Mouse (Mus musculus): ENCODE data around the gene Olfr380. TPM values are rescaled to one million over a fixed set of nuclear protein-coding genes. Genes with fewer than 3 reads are reported as not detected.

Olfr380 gene
- polyA plus RNA-seq (2015; fragmentation: Nextera tagmentation; extraction: Ambion mirVana), result not detected in 2 replicates

- Histone ChIP-seq H3K27ac (no peak within 1 kb of the TSS), H3K4me2 (replicated peaks) (no peak within 1 kb of the TSS), H3K36me3 (no peaks in the 10 kb centered on the region), H3K4me1 (no peaks in the 10 kb centered on the region), H3K4me3 (no peak within 1 kb of the TSS), H3K9ac (no peak within 1 kb of the TSS), H3K27me3 (no peaks in the 10 kb centered on the region), H3K9me3 (0 out of 2 replicates have a peak, but pooled peaks cover 5% of the 10 kb centered on the region)
- 91% methylated on average over 1 of the region's 1 CpGs for WGBS
- ATAC-seq (ENCODE audit: low FRiP score, low read depth), result no peak
These were observed at the start of gene Olfr380 for GRCm38 (mm10) chr11:73457408-73457807. Gene Olfr380, minus strand, starts transcription at chr11:73457508.

GRCm38 (mm10) chr11:73491503-73491902 is 34.2 kb upstream of the Olfr380 start, which contains the start of gene Olfr381:
Gene Olfr381, minus strand, starts transcription at chr11:73491603.
- Histone ChIP-seq H3K9ac (no peak within 1 kb of the TSS), H3K4me1 (no peaks in the 10 kb centered on the region), H3K36me3 (no peaks in the 10 kb centered on the region), H3K27me3 (no peaks in the 10 kb centered on the region), H3K4me2 (replicated peaks) (no peak within 1 kb of the TSS), H3K4me3 (no peak within 1 kb of the TSS), H3K9me3 (no peaks in the 10 kb centered on the region), H3K27ac (no peak within 1 kb of the TSS)
- ATAC-seq (ENCODE audit: low FRiP score, low read depth), result no peak

GRCm38 (mm10) chr11:73428377-73428776 is 28.9 kb downstream of the Olfr380 start, which contains the start of gene Olfr378:
Gene Olfr378, minus strand, starts transcription at chr11:73428477.
- no peak within 1 kb of the TSS for H3K4me2 ChIP-seq (replicated peaks)
- ATAC-seq (ENCODE audit: low FRiP score, low read depth), result no peak

More at GRCm38 (mm10) chr11:73428377-73428776, 28.9 kb downstream of the Olfr380 start, which contains the start of gene Olfr378:
- no peak within 1 kb of the TSS for H3K9ac ChIP-seq
- peaks cover 8% of the 10 kb centered on the region; the same call in 1 of the 2 replicates for H3K9me3 ChIP-seq
- H3K27ac ChIP-seq, result no peak within 1 kb of the TSS
- 85% methylated on average over 1 of the region's 1 CpGs for WGBS
- H3K4me1 ChIP-seq, result no peaks in the 10 kb centered on the region
- no peaks in the 10 kb centered on the region for H3K27me3 ChIP-seq
- H3K36me3 ChIP-seq, result no peaks in the 10 kb centered on the region
- H3K4me3 ChIP-seq, result no peak within 1 kb of the TSS

Other genes with a start within 250 kb of the Olfr380 start
- gene Trpv1, start 223.2 kb downstream of the Olfr380 start, polyA plus RNA-seq (2015; fragmentation: Nextera tagmentation; extraction: Ambion mirVana), result 0.05 and 0.17 TPM in 2 replicates
- gene Trpv3, start 190.1 kb downstream of the Olfr380 start, polyA plus RNA-seq (2015; fragmentation: Nextera tagmentation; extraction: Ambion mirVana), result 0.09 and 0.14 TPM in 2 replicates
- 1.0 and 1.2 TPM in 2 replicates for gene Aspa, start 127.9 kb downstream of the Olfr380 start, polyA plus RNA-seq (2015; fragmentation: Nextera tagmentation; extraction: Ambion mirVana)
- gene Gm49340, start 127.8 kb downstream of the Olfr380 start, polyA plus RNA-seq (2015; fragmentation: Nextera tagmentation; extraction: Ambion mirVana), result not detected in 2 replicates
- gene Spata22, start 127.8 kb downstream of the Olfr380 start, polyA plus RNA-seq (2015; fragmentation: Nextera tagmentation; extraction: Ambion mirVana), result not detected in 2 replicates
- gene Olfr20, start 106.7 kb downstream of the Olfr380 start, polyA plus RNA-seq (2015; fragmentation: Nextera tagmentation; extraction: Ambion mirVana), result not detected in 2 replicates
- not detected in 2 replicates for gene Olfr376, start 86.3 kb downstream of the Olfr380 start, polyA plus RNA-seq (2015; fragmentation: Nextera tagmentation; extraction: Ambion mirVana)
- not detected in 2 replicates for gene Olfr1, start 57.9 kb downstream of the Olfr380 start, polyA plus RNA-seq (2015; fragmentation: Nextera tagmentation; extraction: Ambion mirVana)
- gene Olfr378, start 29.0 kb downstream of the Olfr380 start, polyA plus RNA-seq (2015; fragmentation: Nextera tagmentation; extraction: Ambion mirVana), result not detected in 2 replicates
- not detected in 2 replicates for gene Olfr381, start 34.1 kb upstream of the Olfr380 start, polyA plus RNA-seq (2015; fragmentation: Nextera tagmentation; extraction: Ambion mirVana)
- gene Olfr382, start 59.7 kb upstream of the Olfr380 start, polyA plus RNA-seq (2015; fragmentation: Nextera tagmentation; extraction: Ambion mirVana), result not detected in 2 replicates
- not detected in 2 replicates for gene Olfr385, start 135.5 kb upstream of the Olfr380 start, polyA plus RNA-seq (2015; fragmentation: Nextera tagmentation; extraction: Ambion mirVana)
- gene Olfr384, start 141.1 kb upstream of the Olfr380 start, polyA plus RNA-seq (2015; fragmentation: Nextera tagmentation; extraction: Ambion mirVana), result not detected in 2 replicates
- gene Zfp735, start 231.3 kb upstream of the Olfr380 start, polyA plus RNA-seq (2015; fragmentation: Nextera tagmentation; extraction: Ambion mirVana), result not detected in 2 replicates

Data from limb, embryonic 13.5 days (tissue).